Mouse (Mus musculus) olfactory bulb, adult 2 months (tissue): ENCODE data around the gene Sox18.

ENCODE experiments used
- CTCF ChIP-seq: fragments of 200-500 bp; IDR thresholded peaks from 2 replicates; pipeline ENCODE4 v1.5.1; 2012; ENCODE audit warnings: low read depth, mild to moderate bottlenecking, low read length, moderate library complexity; ENCODE audit not compliant: insufficient read depth
- POLR2A ChIP-seq: fragments of 200-500 bp; IDR thresholded peaks from 2 replicates; pipeline ENCODE4 v1.6.1; 2012; ENCODE audit warnings: mild to moderate bottlenecking, low read depth, low read length, moderate library complexity; ENCODE audit not compliant: insufficient read depth

DNA sequence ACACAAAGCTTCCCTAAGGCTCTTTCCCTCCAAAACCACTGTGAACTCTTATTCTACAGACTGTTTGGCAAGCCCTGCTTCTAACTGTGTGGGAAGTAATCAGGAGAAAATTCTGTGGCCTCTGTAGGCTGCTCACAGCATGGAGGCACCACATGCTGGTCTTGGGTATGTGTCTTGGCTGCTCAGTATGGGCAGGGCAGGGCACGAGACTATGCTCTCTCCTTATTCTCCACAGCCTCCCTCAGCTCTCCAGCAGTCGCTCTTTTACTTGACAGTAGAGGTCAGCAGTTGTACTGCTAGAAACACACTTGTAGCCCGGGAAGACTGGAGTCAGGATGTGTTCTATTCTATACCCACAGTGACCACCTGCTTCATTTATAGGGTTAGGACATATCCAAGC lies 48.6 kb upstream of the Sox18 start:
- TF ChIP-seq CTCF (no peak), POLR2A (no peak)
